ENCODE assay signal across 11 mouse cellular contexts in genomic region chr8:72539234-72539633, GRCm38 (mm10). TPM values are rescaled to one million over a fixed set of nuclear protein-coding genes. Genes with fewer than 3 reads are reported as not detected.
A peak's percentile ranks its signal among the peaks of the same experiment; 100 is the strongest.
DNase-seq lines count a peak whose midpoint lies in the region; ATAC-seq and TF ChIP-seq lines count a peak whose summit lies in the region.
"Had no signal": no experiment of that assay in that cellular context is flagged by ENCODE, and none has a peak within 500 bp of the region (broad histone marks: within the 10 kb centered on the region; RNA-seq: fewer than 3 reads in every experiment).

No protein-coding gene starts in this region.

- no peaks in the 10 kb centered on the region for H3K27me3 ChIP-seq in cerebellum, adult 2 months (ENCODE audit: control insufficient read depth, insufficient read depth, low read length)

- TF ChIP-seq POLR2A in cerebellum, adult 2 months (IDR thresholded peaks at IDR 0.05; ENCODE audit: borderline replicate concordance, insufficient read depth, low read length): no peak

- no peak for DNase-seq in cerebellum, adult 2 months
- peak; percentile 29 for DNase-seq in lung, postnatal 10 days
- no peak for DNase-seq in lung, postnatal 4 days
- peak; percentile 28 for DNase-seq in WW6 (ENCODE audit: low read depth, low spot score)
- peak; percentile 4 for DNase-seq in mesoderm, embryonic 11.5 days (ENCODE audit: low read depth, low spot score)
- no peak for DNase-seq in ovary, postnatal 36 days (ENCODE audit: low spot score)
- no peak for DNase-seq in gastrocnemius, postnatal 25 days
- DNase-seq: gastrocnemius, postnatal 36 days; right cerebral cortex, postnatal 4 days had no signal

- H3K27ac ChIP-seq in cerebellum, adult 2 months (ENCODE audit: insufficient read depth, low read length): no peak overlapping the region

- peaks cover 20% of the 10 kb centered on the region; the same call in 1 of the 2 replicates for H3K4me1 ChIP-seq in cerebellum, adult 2 months (ENCODE audit: control insufficient read depth, insufficient read depth, low read length)

- no peak for ATAC-seq in cerebellum, adult (ENCODE audit: insufficient number of reproducible peaks, low FRiP score, low TSS enrichment)

- no peak overlapping the region for H3K4me3 ChIP-seq in cerebellum, adult 2 months (replicated peaks; ENCODE audit: insufficient read depth, low read depth, low read length)
- H3K4me3 ChIP-seq: erythroblast, embryonic 14.5 days had no signal

- peak; percentile 24; the same call in 1 of the 2 replicates for TF ChIP-seq CTCF in cerebellum, adult 2 months (IDR thresholded peaks at IDR 0.05; ENCODE audit: borderline replicate concordance, insufficient read depth, low read depth, low read length)

RNA-seq across cellular contexts. Expression of gene Med26, which starts 8.8 kb away (rescaled TPM):
- polyA plus RNA-seq in cerebellum, adult 2 months (2012; rRNA removed): 9.6 and 10.3 TPM in 2 replicates
- total RNA-seq in gastrocnemius, postnatal 25 days (2021): 1 to 10 TPM; 7.3 to 7.9 TPM

RNA-seq across cellular contexts. Expression of gene Smim7, which starts 31.7 kb away (rescaled TPM):
- 72.3 and 73.7 TPM in 2 replicates for polyA plus RNA-seq in cerebellum, adult 2 months (2012; rRNA removed)
- 10 to 100 TPM; 64.0 to 76.2 TPM for total RNA-seq in gastrocnemius, postnatal 25 days (2021)

RNA-seq across cellular contexts. Expression of gene Tmem38a, which starts 32.6 kb away (rescaled TPM):
- polyA plus RNA-seq in cerebellum, adult 2 months (2012; rRNA removed): 107 and 111 TPM in 2 replicates
- total RNA-seq in gastrocnemius, postnatal 25 days (2021): 1,000 to 10,000 TPM; 1,062 to 1,195 TPM

RNA-seq across cellular contexts. Expression of gene Slc35e1, which starts 46.8 kb away (rescaled TPM):
- 40.1 and 41.1 TPM in 2 replicates for polyA plus RNA-seq in cerebellum, adult 2 months (2012; rRNA removed)
- total RNA-seq in gastrocnemius, postnatal 25 days (2021): 10 to 100 TPM; 36.6 to 43.0 TPM

Comparison
In these comparisons a context has a peak if more than half of its experiments do, and no peak if none do; other contexts are left out.
1. DNase-seq: peak in lung, postnatal 10 days (single experiment), WW6 (single experiment) and mesoderm, embryonic 11.5 days (single experiment); none in cerebellum, adult 2 months (0 of 2), lung, postnatal 4 days (0 of 2), ovary, postnatal 36 days (single experiment) and gastrocnemius, postnatal 25 days (single experiment).